Mouse (Mus musculus): ENCODE results near the gene Rasef.

- TF ChIP-seq CTCF (IDR thresholded peaks at IDR 0.05; ENCODE audit: borderline replicate concordance, insufficient read depth, low read length) = no peak
- no peak for TF ChIP-seq POLR2A (IDR thresholded peaks at IDR 0.05; ENCODE audit: low read depth, low read length)
These were observed 42.6 kb downstream of the Rasef start for GRCm38 (mm10) chr4:73748219-73748618.
